Mouse (Mus musculus) natural killer cell, adult 2 months (primary cell): ENCODE data around the gene Rhbdd2.
"Not testable (repeated sequence)": the region's sequence is repeated elsewhere in the genome, so short reads cannot be mapped to it uniquely, and the experiment has no call there.

Source experiments
- DNase-seq, 2 experiments: peaks; one replicate each; pipeline ENCODE4 v3.0.0; 2022; ENCODE audit warnings: low spot score in 2 of 2

Gene Rhbdd2

DNA sequence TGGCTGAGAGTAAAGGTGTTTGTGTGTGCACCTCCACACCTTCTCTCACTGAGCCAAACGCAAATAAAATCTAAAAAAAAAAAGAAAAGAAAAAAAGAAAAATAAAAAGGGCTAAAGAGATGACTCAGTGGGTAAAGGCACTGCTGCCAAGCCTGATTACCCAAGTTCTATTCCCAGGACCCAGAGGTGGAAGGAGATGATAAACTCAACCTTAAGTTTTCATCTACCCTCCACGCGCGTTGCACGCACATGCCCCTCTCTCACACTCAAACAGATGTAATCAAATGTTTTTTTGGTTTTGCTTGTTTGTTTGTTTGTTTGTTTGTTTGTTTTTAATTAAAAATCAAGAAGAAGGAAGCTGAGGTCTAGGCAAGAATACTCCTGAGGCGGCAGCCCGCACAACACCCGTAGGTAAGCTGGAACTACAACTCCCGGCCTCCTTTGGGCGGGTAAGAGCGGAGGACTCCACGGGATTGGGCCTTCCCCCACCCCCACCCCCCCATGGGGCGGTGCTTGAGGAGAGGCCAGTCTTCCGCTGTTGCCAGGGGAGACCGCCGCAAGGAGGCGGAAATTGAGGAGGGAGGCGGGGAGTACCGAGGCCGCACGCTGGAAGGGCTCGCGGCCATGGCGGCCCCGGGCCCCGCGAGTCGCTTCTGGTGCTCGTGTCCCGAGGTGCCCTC is at the start of gene Rhbdd2:
Gene Rhbdd2, plus strand, starts transcription at position 502 of the 680 bp plus-strand sequence.
- peak; percentile 96 to 97 for DNase-seq

DNA sequence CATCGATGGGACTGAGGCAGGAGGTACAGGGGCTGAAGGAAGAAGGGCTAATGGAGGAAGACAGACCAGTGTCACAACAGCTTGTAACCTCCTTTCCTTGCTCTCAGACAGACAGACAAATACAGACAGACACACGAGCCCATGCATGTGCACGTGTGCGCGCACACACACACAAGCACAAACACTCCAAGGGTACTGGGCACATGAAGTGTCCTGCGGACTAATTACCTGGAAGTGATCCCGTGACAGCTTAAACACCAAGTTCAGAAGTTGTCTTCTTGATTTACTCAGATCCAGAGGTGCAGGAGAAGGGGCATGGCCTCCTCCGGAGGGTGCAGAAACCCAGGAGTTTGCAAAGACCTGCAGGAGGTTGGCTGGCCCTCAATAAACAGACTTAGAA is 46.7 kb upstream of the Rhbdd2 start:
- no peak for DNase-seq

DNA sequence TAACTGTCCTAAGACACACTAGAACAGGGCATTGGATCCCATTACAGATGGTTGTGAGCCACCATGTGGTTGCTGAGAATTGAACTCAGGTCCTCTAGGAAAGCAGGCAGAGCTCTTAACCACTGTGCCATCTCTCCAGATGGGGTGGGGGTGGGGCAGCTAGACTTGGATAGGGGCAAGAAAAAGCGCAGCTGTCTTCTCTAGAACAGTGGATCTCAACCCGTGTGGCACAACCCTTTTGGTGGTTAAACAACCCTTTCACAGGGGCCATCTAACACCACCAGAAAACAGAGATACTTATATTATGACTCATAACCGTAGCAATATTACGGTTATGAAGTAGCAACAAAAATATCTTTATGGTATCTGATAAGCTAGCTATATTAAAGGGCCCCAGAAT is 44.7 kb upstream of the Rhbdd2 start:
- no peak for DNase-seq

DNA sequence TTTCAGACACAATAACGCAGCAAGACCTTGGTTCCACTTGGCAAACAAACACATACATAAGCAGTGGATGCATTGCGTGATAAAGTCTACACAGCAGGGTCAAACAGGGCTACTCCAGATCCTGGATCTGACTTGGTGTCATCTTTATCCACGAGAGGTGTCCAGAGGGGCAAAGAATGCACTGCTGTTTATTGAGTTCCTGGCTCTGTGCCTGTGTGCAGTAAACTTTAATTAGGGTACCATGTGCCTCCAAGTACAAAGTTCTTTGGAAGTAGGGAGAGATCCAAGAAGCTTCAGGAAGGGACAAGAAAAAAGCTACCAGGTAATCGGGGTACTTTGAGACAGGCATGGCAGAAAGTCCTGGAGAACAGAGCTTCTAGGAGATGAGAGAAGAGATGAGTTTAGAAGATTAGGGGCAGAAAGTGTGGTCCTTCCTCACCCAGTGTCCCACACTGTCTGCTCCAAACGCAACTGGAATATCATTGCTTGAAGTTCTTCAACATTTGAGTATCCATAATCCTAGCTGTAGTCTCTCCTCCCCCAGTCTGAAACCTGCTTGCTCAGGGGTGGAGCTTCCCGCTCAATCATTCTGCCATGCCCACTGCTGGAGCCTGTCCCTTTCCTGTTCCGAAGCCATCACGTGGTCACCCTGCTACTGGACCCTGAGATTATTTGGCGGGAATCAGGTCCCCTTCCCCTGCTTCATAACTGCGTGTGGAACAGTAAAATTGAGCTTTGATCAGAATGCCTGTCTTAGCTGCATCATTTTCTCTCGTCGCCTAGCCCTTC is 42.2 kb upstream of the Rhbdd2 start:
- no peak for DNase-seq

DNA sequence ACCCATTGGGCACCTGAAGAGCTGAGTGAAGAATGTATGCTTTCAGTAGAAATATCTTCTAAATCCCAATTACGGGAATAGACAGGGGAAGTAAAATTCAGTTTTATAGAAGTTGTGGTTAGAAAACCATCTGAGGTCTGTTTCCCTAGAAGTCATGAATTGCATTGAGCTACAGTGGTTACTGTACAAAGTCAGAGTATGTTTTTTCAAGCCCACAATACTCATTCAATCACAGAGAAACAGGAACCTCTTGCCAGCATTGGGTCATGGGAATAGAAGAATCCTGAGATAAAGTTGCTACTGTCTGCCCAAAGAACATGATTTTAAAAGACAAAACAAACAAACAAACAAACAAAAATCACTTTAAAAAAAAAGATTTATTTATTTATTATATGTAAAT is 27.8 kb upstream of the Rhbdd2 start:
- DNase-seq = not testable (repeated sequence)

DNA sequence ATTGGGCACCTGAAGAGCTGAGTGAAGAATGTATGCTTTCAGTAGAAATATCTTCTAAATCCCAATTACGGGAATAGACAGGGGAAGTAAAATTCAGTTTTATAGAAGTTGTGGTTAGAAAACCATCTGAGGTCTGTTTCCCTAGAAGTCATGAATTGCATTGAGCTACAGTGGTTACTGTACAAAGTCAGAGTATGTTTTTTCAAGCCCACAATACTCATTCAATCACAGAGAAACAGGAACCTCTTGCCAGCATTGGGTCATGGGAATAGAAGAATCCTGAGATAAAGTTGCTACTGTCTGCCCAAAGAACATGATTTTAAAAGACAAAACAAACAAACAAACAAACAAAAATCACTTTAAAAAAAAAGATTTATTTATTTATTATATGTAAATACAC is 25.7 kb upstream of the Rhbdd2 start:
- not testable (repeated sequence) for DNase-seq

DNA sequence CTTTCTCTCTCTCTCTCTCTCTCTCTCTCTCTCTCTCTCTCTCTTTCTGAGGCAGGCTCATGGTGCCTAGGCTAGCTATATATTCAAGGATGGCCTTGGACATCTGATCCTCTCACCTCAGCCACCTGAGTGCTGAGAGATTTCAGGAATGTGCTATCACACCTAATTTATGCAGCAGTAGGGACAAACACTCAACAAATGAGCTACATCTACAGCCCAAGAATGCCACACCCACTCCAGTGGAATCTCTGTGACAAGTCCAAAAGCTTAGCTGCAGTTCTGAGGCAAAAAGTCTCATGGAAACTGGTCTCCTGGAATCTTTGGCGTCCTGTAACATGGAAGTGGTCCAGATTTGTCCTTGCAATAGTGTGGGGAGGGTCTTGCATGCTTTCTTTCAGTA is 24.8 kb upstream of the Rhbdd2 start:
- DNase-seq = no peak

DNA sequence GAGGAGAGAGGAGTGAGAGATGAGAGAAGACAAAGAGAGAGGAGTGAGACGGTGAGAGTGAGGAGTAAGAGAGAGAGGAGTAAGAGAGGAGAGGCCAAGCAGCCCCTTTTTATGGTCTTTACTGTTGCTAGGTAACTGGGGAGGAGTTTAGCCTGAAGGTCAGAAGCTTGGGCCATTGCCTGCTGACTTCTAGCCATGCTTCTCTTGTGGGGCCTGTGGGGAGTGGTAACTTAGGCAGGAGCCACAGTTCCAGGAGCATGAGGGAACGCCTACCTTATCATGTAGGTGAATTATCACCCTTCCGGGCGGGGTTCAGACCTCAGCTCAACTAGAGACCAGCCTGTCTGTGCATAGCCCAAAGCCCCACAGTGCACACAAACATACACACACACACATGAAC is 22.6 kb upstream of the Rhbdd2 start:
- no peak for DNase-seq

DNA sequence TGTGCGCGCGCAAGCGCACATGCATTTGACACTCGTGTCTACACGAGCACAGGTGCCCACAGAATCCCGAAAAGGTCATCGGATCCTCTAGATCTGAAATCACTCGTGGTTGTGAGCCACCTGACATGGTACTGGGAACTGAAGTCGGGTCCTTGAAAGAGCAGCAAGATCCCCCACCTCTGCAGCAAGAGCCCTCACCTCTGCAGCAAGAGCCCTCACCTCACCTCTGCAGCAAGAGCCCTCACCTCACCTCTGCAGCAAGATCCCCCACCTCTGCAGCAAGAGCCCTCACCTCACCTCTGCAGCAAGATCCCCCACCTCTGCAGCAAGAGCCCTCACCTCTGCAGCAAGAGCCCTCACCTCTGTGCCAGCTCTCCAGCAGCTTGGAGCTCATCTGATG is 12.7 kb upstream of the Rhbdd2 start:
- not testable (repeated sequence) for DNase-seq

DNA sequence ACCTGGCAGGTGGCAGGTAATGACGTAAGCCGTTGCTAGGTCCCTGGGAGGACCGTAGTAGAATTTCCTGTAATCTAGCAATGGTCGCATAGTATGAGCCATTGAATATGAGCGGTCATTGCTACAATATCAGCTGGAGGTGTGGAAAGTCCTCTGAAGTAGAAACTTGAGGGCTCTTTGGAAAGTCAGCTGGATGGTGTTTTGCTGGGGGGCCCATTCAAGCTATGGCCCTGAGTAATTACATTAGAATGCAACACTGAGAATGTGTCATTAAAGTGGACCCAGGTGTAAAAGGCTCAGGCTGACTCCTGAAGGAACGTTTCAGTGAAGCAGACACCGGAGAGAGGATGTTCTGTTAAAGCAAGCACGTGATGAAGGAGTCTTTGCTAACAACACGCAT is 11.9 kb upstream of the Rhbdd2 start:
- no peak for DNase-seq

DNA sequence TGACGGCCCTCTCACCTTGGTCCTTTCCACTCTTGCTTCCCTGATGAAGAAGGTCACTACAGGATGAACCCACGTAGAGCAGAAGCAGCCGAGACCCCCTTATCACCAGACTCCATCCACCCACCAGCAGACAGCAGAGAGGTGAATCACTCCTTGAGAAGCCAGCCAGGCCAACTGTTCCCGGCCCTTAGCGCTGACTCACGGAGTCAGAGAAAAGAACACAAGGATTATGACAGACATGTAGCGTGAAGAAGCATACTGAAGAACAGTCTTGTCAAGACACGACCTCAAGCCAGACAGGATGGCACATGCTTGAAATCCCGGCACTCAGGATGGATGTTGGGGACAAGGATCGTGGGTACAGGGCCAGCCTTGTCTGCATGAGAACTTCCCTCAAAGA is 10.7 kb upstream of the Rhbdd2 start:
- no peak for DNase-seq

DNA sequence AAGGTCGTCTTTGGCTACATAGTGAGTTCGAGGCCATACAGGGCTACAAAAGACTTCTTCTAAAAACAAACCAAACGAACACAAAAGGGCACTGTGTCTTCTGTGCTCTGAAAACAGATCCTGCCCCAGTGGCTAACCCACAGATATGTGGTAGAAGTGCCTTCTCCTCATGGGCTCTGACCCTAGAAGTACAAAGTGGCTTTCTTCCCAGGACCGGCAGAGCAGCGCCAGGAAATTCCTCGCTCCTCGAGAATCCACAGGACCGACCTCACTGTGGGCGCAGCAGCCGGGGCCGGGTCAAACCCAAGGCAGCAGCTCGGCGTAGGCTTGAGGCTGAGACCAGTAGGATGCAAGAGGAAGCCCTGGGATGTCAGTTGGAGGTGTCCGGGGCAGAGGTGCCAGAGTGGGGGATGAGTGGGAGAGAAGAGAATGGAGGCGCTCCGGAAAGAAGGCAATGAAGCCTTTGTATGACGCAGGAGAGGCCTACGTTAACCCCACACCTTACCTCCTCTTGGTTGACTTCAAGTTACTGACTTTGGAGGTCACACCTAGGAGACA is 9.3 kb upstream of the Rhbdd2 start:
- DNase-seq = no peak

DNA sequence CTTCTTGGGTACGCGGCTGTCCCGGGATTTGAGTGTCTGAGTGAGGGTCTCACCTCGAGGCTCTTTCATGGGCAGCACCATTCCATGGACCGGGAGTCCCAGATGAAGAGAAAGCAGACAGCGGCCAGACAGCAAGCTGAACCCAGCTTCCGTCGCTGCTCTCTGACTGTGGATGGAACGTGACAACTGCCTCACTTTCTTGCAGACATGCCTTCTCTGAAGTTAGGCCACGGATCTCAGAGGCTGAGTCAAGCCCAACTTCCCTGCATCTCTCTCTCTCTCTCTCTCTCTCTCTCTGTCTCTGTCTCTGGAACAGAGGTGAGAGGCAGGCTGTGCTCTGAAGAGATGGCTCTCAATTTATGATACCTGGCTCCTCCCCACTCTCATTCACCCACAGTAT is 3.5 kb upstream of the Rhbdd2 start:
- DNase-seq = no peak

DNA sequence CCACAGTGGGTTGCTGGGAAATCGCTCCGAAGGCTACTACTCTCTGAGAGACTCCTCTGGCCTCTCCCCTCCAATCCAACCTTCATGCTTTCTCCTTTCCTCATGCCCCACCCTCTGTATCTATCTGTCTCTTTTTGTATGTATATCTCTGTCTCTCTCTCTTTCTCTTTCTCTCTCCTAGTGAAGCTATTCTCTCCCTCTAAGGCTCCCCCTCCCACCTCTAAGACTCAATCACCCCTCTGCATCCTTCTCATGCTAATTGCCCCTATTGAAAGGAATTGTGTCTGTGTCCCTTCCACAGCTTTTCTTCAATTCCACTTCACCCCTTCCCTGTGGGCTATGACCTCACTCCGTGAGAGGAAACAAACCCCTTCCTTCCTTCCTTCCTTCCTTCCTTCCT is 3.0 kb upstream of the Rhbdd2 start:
- no peak for DNase-seq

DNA sequence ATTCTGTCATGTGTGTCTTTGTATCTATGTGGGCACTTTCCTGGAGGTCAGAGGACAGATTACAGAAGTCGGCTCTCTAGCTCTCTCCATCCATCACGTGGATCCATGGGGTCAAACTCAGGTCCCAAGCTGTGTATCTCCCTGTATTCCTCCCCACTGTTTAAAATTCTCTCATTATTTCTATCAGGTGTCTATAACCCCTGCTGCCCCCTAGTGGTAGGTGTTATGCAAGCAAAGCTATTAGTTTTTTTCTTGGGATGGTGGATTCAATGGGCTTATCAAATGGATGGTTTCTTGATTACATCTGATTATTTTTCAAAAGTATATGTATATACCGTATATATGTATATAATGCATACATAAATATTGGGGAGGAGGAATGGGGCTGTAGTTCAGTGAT is 1.8 kb upstream of the Rhbdd2 start:
- DNase-seq = peak; percentile 64 to 73

DNA sequence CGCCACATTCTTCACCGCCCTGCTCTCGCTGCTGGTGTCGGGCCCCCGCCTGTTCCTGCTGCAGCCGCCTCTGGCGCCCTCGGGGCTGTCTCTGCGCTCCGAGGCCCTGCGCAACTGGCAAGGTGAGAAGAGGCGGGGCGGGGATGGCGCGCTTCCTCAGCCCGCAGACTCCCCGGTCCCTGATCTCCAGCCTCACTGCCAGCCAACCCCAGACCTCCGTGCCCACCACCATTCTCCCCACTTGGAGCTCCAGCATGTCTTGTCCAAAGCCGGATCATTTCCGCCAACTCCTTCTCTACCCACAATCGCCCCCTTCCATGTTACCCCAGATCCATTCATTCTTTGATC is 353 bp downstream of the Rhbdd2 start:
- no peak for DNase-seq

DNA sequence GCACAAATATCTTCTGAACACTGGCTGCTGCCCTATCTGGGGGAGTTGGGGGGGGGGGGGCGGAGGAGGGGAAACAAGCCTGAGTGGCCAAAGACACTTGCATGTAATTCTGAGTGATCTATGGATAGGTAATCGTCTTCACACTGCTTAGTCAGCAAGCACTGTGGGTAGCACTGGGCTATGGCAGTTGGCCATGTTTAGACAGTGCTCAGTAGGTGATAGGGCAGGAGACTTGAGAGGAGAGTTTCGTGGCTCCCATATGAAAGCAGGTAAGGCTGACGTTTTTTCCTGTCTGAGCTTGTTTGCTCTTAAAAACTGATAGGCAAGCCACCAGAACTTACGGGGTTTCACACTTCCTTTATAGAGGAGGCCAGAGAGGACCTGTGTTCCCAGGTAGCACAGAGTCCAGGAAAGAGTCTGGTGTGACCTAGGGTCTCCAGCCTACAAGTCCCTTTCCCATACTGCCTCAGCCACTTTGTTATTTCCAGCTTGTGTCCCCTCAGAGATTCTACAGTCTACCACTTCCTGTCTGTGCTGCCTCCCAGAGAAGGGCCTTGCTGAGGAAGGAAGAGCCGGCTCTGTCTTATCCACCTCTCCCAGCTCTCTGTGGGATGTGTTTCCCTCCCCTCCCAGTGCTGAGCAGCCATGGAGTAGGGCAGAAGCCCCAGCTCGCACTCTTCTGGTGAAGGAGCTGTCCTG is 7.5 kb downstream of the Rhbdd2 start:
- no peak for DNase-seq

DNA sequence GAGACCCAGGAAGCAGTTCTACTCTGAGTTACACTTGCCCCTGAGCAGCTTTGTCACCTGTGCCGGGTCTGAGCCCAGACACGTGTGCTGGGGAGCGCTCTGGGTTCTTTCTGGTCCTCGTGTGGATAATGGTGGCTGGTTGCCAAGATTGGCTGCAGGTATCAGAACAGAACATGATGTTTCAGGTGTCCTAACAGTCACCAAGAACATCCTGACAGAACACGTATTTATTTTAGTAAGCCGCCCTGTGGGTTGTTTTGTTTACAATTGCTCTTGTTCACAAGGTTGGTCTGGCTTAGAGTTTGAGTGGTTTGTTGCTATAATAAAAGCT is 8.0 kb downstream of the Rhbdd2 start:
- DNase-seq = no peak

DNA sequence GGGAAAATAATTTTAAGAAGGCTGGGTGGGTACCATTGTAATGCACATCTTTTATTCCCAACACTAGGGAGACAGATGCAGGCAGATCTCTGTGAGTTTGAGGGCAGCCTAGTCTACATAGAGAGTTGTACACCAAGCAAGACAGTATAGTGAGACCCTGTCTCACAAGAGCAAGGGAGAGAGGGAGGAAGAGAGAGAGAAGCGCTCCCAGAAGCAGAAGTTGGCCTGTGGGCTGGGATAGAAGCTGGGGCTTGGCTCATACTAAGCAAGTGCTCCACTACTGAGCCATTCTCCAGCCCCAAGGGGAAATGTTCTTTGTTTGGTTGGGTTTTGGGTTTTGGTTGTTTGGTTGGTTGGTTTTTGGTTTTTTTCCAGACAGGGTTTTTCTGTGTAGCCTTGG is 8.6 kb downstream of the Rhbdd2 start:
- no peak for DNase-seq

DNA sequence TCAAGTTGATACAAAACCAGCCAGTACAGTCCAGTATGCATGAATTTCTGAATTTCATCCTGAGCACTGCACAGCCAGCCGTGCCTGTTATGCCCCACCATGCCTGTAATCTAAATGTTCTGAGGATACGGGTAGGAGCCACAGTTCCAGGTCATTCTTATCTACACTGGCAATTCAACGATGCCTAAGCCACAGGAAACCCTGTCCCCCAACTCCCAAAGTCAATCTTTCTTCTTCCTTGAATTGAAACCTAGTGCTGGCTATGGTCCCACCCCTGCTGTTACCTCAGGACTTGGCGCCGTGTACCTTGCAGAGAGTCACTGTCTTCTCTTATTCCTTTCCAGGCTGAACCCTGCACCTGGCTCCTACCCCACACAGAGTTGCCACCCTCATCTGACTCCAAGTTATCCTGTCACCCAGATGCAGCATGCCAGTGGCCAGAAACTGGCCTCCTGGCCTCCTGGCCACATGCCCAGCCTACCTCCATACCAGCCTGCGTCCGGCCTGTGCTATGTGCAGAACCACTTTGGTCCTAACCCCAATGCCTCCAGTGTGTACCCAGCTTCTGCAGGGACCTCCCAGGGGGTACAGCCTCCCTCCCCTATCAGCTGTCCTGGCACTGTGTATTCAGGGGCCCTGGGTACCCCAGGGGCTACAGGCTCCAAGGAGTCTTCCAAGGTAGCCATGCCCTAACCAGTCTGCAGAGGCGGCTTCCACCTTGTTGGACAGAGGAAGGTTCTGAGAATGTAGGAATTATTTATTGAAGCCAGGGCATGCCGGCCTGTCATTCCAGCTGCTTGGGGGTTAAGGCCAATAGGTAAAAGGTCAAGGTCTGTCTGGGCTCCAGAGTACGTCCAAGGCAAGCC is 10.5 kb downstream of the Rhbdd2 start:
- no peak for DNase-seq

DNA sequence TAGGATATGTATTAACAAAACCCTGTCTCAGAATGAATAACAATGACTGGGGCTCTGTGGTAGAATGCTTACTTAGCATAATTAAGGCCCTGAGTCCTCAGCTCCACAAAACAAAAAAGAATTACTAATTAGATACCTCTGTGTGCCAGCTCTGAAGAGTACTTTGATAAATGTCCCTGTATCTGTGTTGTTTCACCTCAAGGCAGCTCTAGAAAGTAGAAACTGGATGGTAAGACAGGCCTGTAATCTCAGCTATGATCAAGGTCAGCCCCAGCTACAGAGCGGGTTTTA is 11.1 kb downstream of the Rhbdd2 start:
- no peak for DNase-seq

DNA sequence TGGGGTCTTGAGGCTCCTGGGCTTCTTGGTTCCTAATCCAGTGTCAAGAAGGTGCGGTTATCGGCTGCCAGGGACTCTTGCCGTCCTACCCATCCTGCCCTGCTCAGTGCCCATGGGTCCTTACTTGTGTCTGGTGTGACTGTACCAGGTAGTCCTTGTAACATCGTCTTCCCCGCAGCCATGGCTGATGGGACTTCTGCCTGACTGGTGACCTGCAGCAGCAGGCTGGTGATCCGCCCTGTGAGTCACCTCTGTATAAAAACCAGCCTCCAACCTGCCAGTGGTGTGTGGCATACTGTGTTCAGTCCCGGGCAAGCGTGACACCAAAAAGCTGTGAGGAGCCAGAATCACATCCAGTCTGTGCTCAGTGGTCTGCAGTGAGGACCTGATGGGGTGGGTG is 11.5 kb downstream of the Rhbdd2 start:
- no peak for DNase-seq
